ENCODE assay signal across 28 mouse cellular contexts in genomic region chr12:34680576-34680975, GRCm38 (mm10).
A peak's percentile ranks its signal among the peaks of the same experiment; 100 is the strongest.
DNase-seq lines count a peak whose midpoint lies in the region; TF ChIP-seq lines count a peak whose summit lies in the region.
"Had no signal": no experiment of that assay in that cellular context is flagged by ENCODE, and none has a peak within 500 bp of the region (broad histone marks: within the 10 kb centered on the region; RNA-seq: fewer than 3 reads in every experiment).

No protein-coding gene starts in this region.

- no peak for TF ChIP-seq CTCF in bone marrow, adult 2 months (IDR thresholded peaks at IDR 0.05; ENCODE audit: control insufficient read depth, insufficient read depth, low read length)

- no peaks in the 10 kb centered on the region for H3K27me3 ChIP-seq in limb, embryonic 10.5 days (ENCODE audit: low read depth, poor library complexity, severe bottlenecking)
- H3K27me3 ChIP-seq: CH12.LX; forebrain, embryonic 15.5 days; heart, embryonic 12.5 days; liver, embryonic 15.5 days; neural tube, embryonic 12.5 days had no signal

- H3K27ac ChIP-seq in bone marrow, adult 2 months (ENCODE audit: control insufficient read depth, insufficient read depth, low read depth, low read length, poor library complexity), result peak overlapping the region; percentile 43; the same call in 1 of the 2 replicates
- peak overlapping the region; percentile 56; the same call in 1 of the 2 replicates for H3K27ac ChIP-seq in limb, embryonic 10.5 days
- peak overlapping the region; percentile 38 for H3K27ac ChIP-seq in macrophage
- H3K27ac ChIP-seq: forebrain, embryonic 10.5 days; forebrain, embryonic 15.5 days; gastrocnemius, adult 2 months; heart, adult 2 months; hindbrain, embryonic 14.5 days; left cerebral cortex, adult 2 months; liver, embryonic 15.5 days; neural tube, embryonic 12.5 days had no signal

- 16% methylated on average over 5 of the region's 5 CpGs for WGBS in bone marrow, adult 2 months
- 36% methylated on average over 5 of the region's 5 CpGs for WGBS in limb, embryonic 10.5 days
- WGBS in macrophage (ENCODE audit: missing documents), result 23% methylated on average over 5 of the region's 5 CpGs

- no peak for TF ChIP-seq POLR2A in bone marrow, adult 2 months (IDR thresholded peaks at IDR 0.05; ENCODE audit: borderline replicate concordance, control insufficient read depth, low read depth, low read length)

- no peaks in the 10 kb centered on the region for H3K9me3 ChIP-seq in limb, embryonic 10.5 days (replicated peaks)
- H3K9me3 ChIP-seq: forebrain, embryonic 10.5 days; forebrain, embryonic 15.5 days; heart, embryonic 12.5 days; liver, embryonic 15.5 days; neural tube, embryonic 12.5 days had no signal

- no peaks in the 10 kb centered on the region for H3K36me3 ChIP-seq in limb, embryonic 10.5 days
- H3K36me3 ChIP-seq in macrophage (ENCODE audit: inconsistent target), result no peaks in the 10 kb centered on the region
- H3K36me3 ChIP-seq: forebrain, embryonic 10.5 days; forebrain, embryonic 15.5 days; heart, embryonic 12.5 days; liver, embryonic 15.5 days; neural tube, embryonic 12.5 days had no signal

- peak; percentile 52 for DNase-seq in A20 (ENCODE audit: low read depth, low spot score)
- DNase-seq in limb, embryonic 10.5 days (ENCODE audit: low spot score), result no peak
- no peak for DNase-seq in cerebellum, adult 8-10 months
- DNase-seq in gastrocnemius, adult 8-10 months (ENCODE audit: low spot score in 2 of 2), result no peak
- no peak for DNase-seq in right cerebral cortex, postnatal 4 days
- DNase-seq: adrenal gland, adult 8-10 months; cerebellum, adult 11-12 months; cerebellum, postnatal 10 days; gastrocnemius, adult 2 months; heart, adult 2 months; heart, postnatal 4 days; kidney, adult 11 months; kidney, postnatal 14 days; lung, embryonic 14.5 days; right cerebral cortex, adult 18-20 months; thymus, adult 18-20 months; thymus, postnatal 25 days had no signal

- H3K4me3 ChIP-seq in bone marrow, adult 2 months (replicated peaks; ENCODE audit: control insufficient read depth, low read depth, low read length), result no peak overlapping the region
- H3K4me3 ChIP-seq in limb, embryonic 10.5 days, result no peak overlapping the region
- H3K4me3 ChIP-seq in macrophage (ENCODE audit: inconsistent target), result no peak overlapping the region
- H3K4me3 ChIP-seq: forebrain, embryonic 10.5 days; forebrain, embryonic 15.5 days; gastrocnemius, adult 2 months; heart, adult 2 months; heart, embryonic 12.5 days; left cerebral cortex, adult 2 months; liver, embryonic 15.5 days; myocyte; neural tube, embryonic 12.5 days had no signal

- peaks cover 57% of the 10 kb centered on the region for H3K79me2 ChIP-seq in macrophage (ENCODE audit: inconsistent target)

- peaks cover 2% of the 10 kb centered on the region for H3K4me1 ChIP-seq in bone marrow, adult 2 months (ENCODE audit: control insufficient read depth, insufficient read depth, low read length)
- peaks cover 34% of the 10 kb centered on the region for H3K4me1 ChIP-seq in limb, embryonic 10.5 days
- H3K4me1 ChIP-seq: forebrain, embryonic 15.5 days; heart, embryonic 12.5 days; liver, embryonic 15.5 days; neural tube, embryonic 12.5 days had no signal
